8 mouse cellular contexts compared by ENCODE assay signal in the genomic region with DNA sequence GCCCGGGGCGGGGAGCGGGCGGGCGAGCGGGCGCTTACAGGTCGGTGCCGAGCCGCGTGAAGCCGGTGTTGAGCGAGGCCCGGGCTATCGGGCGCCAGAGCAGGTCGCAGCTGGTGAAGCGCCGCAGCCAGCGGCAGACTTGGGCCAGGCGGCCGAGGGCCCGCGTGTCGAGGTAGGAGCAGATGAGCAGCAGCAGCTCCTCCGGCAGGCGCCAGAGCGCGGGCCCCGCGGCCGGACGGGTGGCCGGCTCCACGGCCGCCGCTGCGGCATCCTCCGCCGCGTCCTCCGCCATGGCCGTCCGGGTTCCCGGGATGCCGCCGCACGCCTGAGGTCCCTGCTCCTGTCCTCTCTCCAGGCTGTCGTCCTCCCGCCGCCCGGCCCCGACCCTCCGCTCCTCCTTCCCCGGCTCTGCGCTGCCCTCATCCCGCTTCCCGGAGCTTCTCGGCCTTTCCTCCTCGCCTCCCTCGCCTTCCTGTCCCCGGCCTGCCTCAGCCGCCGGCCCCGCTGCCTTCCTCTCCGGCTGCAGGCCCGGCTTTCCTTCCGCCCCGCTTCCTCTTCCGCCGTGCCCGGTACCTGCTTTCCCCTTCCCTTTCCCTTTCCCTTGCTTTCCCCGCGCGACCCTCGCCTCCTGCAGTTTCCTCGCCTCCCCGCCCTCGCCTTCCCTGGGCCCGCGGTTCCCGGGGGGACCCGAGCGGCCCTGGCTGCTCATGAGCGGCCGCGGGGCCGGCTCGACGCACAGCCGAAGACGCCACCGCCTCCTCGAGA. TPM values are rescaled to one million over a fixed set of nuclear protein-coding genes. Genes with fewer than 3 reads are reported as not detected.
DNase-seq lines count a peak whose midpoint lies in the region; ATAC-seq and TF ChIP-seq lines count a peak whose summit lies in the region.

A gene (minus strand): TSS at position 575 of the 765 bp plus-strand sequence.

- H3K36me3 ChIP-seq in embryonic facial prominence, embryonic 13.5 days: no peaks in the 10 kb centered on the region
- H3K36me3 ChIP-seq in heart, adult 2 months (ENCODE audit: control insufficient read depth, insufficient read depth, low read length): peaks cover 8% of the 10 kb centered on the region
- H3K36me3 ChIP-seq in kidney, adult 2 months (ENCODE audit: control insufficient read depth, insufficient read depth, low read length): no peaks in the 10 kb centered on the region
- H3K36me3 ChIP-seq in limb, embryonic 10.5 days: no peaks in the 10 kb centered on the region
- H3K36me3 ChIP-seq in midbrain, embryonic 11.5 days (ENCODE audit: control insufficient read depth, insufficient read depth, low read length): no peaks in the 10 kb centered on the region
- H3K36me3 ChIP-seq in small intestine, adult 2 months (ENCODE audit: control insufficient read depth, insufficient read depth, low read length): no peaks in the 10 kb centered on the region

- peak within 1 kb of the TSS; percentile 95 for H3K27ac ChIP-seq in embryonic facial prominence, embryonic 13.5 days
- peak within 1 kb of the TSS; percentile 93 for H3K27ac ChIP-seq in heart, adult 2 months
- H3K27ac ChIP-seq in kidney, adult 2 months (ENCODE audit: insufficient read depth, low read depth, low read length): peak within 1 kb of the TSS; percentile 96
- peak within 1 kb of the TSS; percentile 99 for H3K27ac ChIP-seq in limb, embryonic 10.5 days
- H3K27ac ChIP-seq in midbrain, embryonic 11.5 days (ENCODE audit: low read depth, low read length): peak within 1 kb of the TSS; percentile 87
- H3K27ac ChIP-seq in small intestine, adult 2 months (ENCODE audit: insufficient read depth, low read depth, low read length): peak within 1 kb of the TSS; percentile 89

- peak; percentile 56 for DNase-seq in 3T3-L1 (ENCODE audit: low read depth, low spot score)
- peak; percentile 79 for DNase-seq in adrenal gland, postnatal 25 days
- peak; percentile 86 for DNase-seq in heart, adult 2 months
- peak; percentile 80 for DNase-seq in kidney, adult 2 months
- peak; percentile 84 for DNase-seq in limb, embryonic 10.5 days (ENCODE audit: low spot score)
- peak; percentile 98 for DNase-seq in midbrain, embryonic 11.5 days (ENCODE audit: low spot score, missing footprints)

- peak within 1 kb of the TSS; percentile 76 for H3K4me3 ChIP-seq in embryonic facial prominence, embryonic 13.5 days
- H3K4me3 ChIP-seq in heart, adult 2 months: peak within 1 kb of the TSS; percentile 84
- H3K4me3 ChIP-seq in kidney, adult 2 months (ENCODE audit: insufficient read depth, low read depth, low read length): peak within 1 kb of the TSS; percentile 89
- peak within 1 kb of the TSS; percentile 88 for H3K4me3 ChIP-seq in limb, embryonic 10.5 days
- peak within 1 kb of the TSS; percentile 75 for H3K4me3 ChIP-seq in midbrain, embryonic 11.5 days (ENCODE audit: low read depth, low read length)
- H3K4me3 ChIP-seq in small intestine, adult 2 months (ENCODE audit: low read depth, low read length): peak within 1 kb of the TSS; percentile 99

- TF ChIP-seq EP300 in heart, adult 2 months (IDR thresholded peaks at IDR 0.05; ENCODE audit: insufficient read depth, low read depth, low read length): no peak

- H3K9me3 ChIP-seq in embryonic facial prominence, embryonic 13.5 days: no peaks in the 10 kb centered on the region
- no peaks in the 10 kb centered on the region for H3K9me3 ChIP-seq in limb, embryonic 10.5 days (replicated peaks)
- no peaks in the 10 kb centered on the region for H3K9me3 ChIP-seq in midbrain, embryonic 11.5 days (ENCODE audit: control insufficient read depth, low read length)

- H3K4me2 ChIP-seq in embryonic facial prominence, embryonic 13.5 days: peak within 1 kb of the TSS; percentile 85
- H3K4me2 ChIP-seq in midbrain, embryonic 11.5 days: peak within 1 kb of the TSS; percentile 72

- no peak for TF ChIP-seq CTCF in heart, adult 2 months (IDR thresholded peaks at IDR 0.05)
- no peak for TF ChIP-seq CTCF in kidney, adult 2 months (conservative IDR thresholded peaks at IDR 0.05; ENCODE audit: insufficient read depth, insufficient read length, low read depth, low read length)
- no peak for TF ChIP-seq CTCF in small intestine, adult 2 months (IDR thresholded peaks at IDR 0.05; ENCODE audit: extremely low read depth, insufficient read length, insufficient replicate concordance, low read depth, low read length)

- WGBS in embryonic facial prominence, embryonic 13.5 days: under 1% methylated on average over 94 of the region's 94 CpGs
- WGBS in heart, adult 2 months: under 1% methylated on average over 76 of the region's 94 CpGs
- WGBS in kidney, adult 2 months: under 1% methylated on average over 89 of the region's 94 CpGs
- WGBS in limb, embryonic 10.5 days: under 1% methylated on average over 87 of the region's 94 CpGs
- under 1% methylated on average over 79 of the region's 94 CpGs for WGBS in midbrain, embryonic 11.5 days
- 2% methylated on average over 85 of the region's 94 CpGs for WGBS in small intestine, adult 2 months

- H3K4me1 ChIP-seq in embryonic facial prominence, embryonic 13.5 days: peaks cover 36% of the 10 kb centered on the region
- H3K4me1 ChIP-seq in heart, adult 2 months (ENCODE audit: control insufficient read depth, insufficient read depth, low read length): peaks cover 9% of the 10 kb centered on the region
- H3K4me1 ChIP-seq in kidney, adult 2 months (ENCODE audit: control insufficient read depth, insufficient read depth, low read length): peaks cover 15% of the 10 kb centered on the region
- peaks cover 41% of the 10 kb centered on the region for H3K4me1 ChIP-seq in limb, embryonic 10.5 days
- H3K4me1 ChIP-seq in midbrain, embryonic 11.5 days (ENCODE audit: control insufficient read depth, insufficient read depth, low read length): no peaks in the 10 kb centered on the region; the same call in 1 of the 2 replicates
- peaks cover 3% of the 10 kb centered on the region; the same call in 1 of the 2 replicates for H3K4me1 ChIP-seq in small intestine, adult 2 months (ENCODE audit: control insufficient read depth, insufficient read depth, insufficient read length, low read length)

- ATAC-seq in embryonic facial prominence, embryonic 13.5 days (ENCODE audit: insufficient number of reproducible peaks, insufficient read depth, low FRiP score, low TSS enrichment, low read depth): peak; percentile 70
- peak; percentile 90 for ATAC-seq in midbrain, embryonic 11.5 days (ENCODE audit: low FRiP score)

- no peaks in the 10 kb centered on the region for H3K27me3 ChIP-seq in embryonic facial prominence, embryonic 13.5 days
- H3K27me3 ChIP-seq in heart, adult 2 months (ENCODE audit: control insufficient read depth, insufficient read depth, low read length): no peaks in the 10 kb centered on the region
- no peaks in the 10 kb centered on the region for H3K27me3 ChIP-seq in kidney, adult 2 months (replicated peaks; ENCODE audit: control insufficient read depth, insufficient read depth, low read length)
- H3K27me3 ChIP-seq in limb, embryonic 10.5 days (ENCODE audit: low read depth, poor library complexity, severe bottlenecking): no peaks in the 10 kb centered on the region
- no peaks in the 10 kb centered on the region for H3K27me3 ChIP-seq in midbrain, embryonic 11.5 days (ENCODE audit: control insufficient read depth, insufficient read depth, low read length)
- H3K27me3 ChIP-seq in small intestine, adult 2 months (ENCODE audit: control insufficient read depth, insufficient read depth, low read length): no peaks in the 10 kb centered on the region

- peak within 1 kb of the TSS; percentile 93 for H3K9ac ChIP-seq in embryonic facial prominence, embryonic 13.5 days
- peak within 1 kb of the TSS; percentile 93 for H3K9ac ChIP-seq in heart, adult 2 months (ENCODE audit: low read depth, low read length)
- H3K9ac ChIP-seq in midbrain, embryonic 11.5 days (ENCODE audit: low read length): peak within 1 kb of the TSS; percentile 98

- peak; percentile 32; the same call in 1 of the 2 replicates for TF ChIP-seq POLR2A in heart, adult 2 months (IDR thresholded peaks at IDR 0.05; ENCODE audit: insufficient read depth, low read depth, low read length)
- TF ChIP-seq POLR2A in kidney, adult 2 months (IDR thresholded peaks at IDR 0.05; ENCODE audit: low read depth, low read length): no peak
- TF ChIP-seq POLR2A in small intestine, adult 2 months (IDR thresholded peaks at IDR 0.05; ENCODE audit: low read depth, low read length): peak; percentile 82

- intact Hi-C loops in heart, adult 2 months (cut with DNase I): loop anchor here (2.0 to 5.0 kb wide), 2 partner anchors 17 to 87 kb away; a partner anchor contains a TSS

- peaks cover 3% of the 10 kb centered on the region; the same call in 1 of the 2 replicates for H3K79me2 ChIP-seq in heart, adult 2 months (replicated peaks; ENCODE audit: control insufficient read depth, insufficient read depth, low read length)

RNA-seq across cellular contexts. Expression of the gene that starts here (rescaled TPM):
- total RNA-seq in adrenal gland, postnatal 25 days (2021): 32.2 and 33.8 TPM in 2 replicates
- polyA plus RNA-seq in embryonic facial prominence, embryonic 13.5 days (2015; fragmentation: Nextera tagmentation; extraction: Ambion mirVana): 6.2 and 6.9 TPM in 2 replicates
- 10 to 100 TPM; 28.1 to 31.2 TPM for total RNA-seq in heart, adult 2 months (2021)
- polyA plus RNA-seq in heart, adult 2 months (2012; rRNA removed): 61.5 and 73.0 TPM in 2 replicates
- polyA plus RNA-seq in kidney, adult 2 months (2012; rRNA removed): 43.0 and 56.4 TPM in 2 replicates
- 3.9 and 5.3 TPM in 2 replicates for polyA plus RNA-seq in limb, embryonic 10.5 days (2016; fragmentation: Nextera tagmentation; extraction: Ambion mirVana)
- polyA plus RNA-seq in midbrain, embryonic 11.5 days (2014; fragmentation: Nextera tagmentation; extraction: Ambion mirVana): 2.4 and 3.2 TPM in 2 replicates
- 23.9 and 44.8 TPM in 2 replicates for polyA plus RNA-seq in small intestine, adult 2 months (2012; rRNA removed)

Comparison
In these comparisons a context has a peak if more than half of its experiments do, and no peak if none do; other contexts are left out.
1. Peak in every context shown above with its lines: DNase-seq, ATAC-seq, H3K4me3 ChIP-seq and H3K27ac ChIP-seq.